Mouse (Mus musculus): ENCODE measurements around the gene 4931422A03Rik.
"Not testable (repeated sequence)": the region's sequence is repeated elsewhere in the genome, so short reads cannot be mapped to it uniquely, and the experiment has no call there.

Gene 4931422A03Rik

GRCm38 (mm10) chr2:104024656-104025055 lies 3.5 kb downstream of the 4931422A03Rik start:
- no peak for DNase-seq

DNA sequence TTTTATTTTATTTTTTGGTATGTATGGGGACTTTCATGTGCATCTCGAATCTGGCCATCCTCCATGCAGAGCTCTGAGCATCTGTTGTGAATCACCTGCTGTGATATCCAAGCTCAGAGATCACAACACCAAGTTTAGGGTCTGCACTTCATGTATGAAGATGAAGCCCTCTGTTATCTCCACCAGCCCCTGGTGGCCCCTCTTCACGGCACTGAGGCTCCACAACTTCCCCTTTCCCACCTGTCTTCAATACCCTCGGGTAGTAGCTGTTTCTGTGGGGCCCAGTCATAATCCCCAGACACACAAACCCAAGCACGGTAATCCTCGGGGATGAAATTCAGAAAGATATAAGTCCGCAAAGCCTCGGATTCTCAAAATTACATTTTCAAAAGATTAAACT lies 5.1 kb downstream of the 4931422A03Rik start:
- no peak for DNase-seq

- not testable (repeated sequence) for DNase-seq
Observed at GRCm38 (mm10) chr2:104008853-104009252, 19.3 kb downstream of the 4931422A03Rik start.

DNA sequence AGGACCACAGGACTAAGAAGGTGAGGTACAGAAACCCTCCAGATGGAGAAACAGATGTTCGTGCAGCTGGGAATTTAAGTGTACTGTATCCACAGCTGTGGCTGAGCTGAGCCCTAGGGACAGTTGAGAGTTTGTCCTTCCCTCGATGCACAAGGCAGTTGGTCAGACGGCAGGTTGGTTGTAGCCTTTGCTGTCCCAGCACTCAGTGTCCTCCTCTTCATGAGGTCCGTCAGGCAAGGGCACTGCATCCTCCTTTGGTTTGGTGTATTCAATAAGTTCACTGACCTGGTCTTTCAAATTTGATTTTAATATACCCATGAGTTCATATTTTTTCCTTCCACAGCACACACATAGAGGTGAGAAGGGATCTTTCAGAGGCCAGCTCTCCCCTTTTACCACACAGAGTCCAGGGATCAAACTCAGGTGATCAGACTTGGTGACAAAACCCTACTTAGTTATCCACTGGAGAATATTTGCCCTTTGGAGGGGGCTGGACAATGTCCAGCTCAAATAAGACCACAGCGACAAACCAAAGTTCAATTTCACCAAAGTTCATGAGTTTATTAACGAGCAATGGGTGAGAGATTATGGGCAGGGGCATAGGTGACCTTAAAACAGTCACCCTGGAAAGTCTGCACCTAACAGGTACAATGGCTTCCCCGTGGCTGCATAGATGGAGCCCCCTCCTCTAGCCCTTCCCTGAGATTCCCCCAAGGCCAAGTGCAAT lies 20.2 kb downstream of the 4931422A03Rik start:
- no peak for DNase-seq

- DNase-seq, result peak; percentile 42
Observed at GRCm38 (mm10) chr2:104002711-104003413, 25.3 kb downstream of the 4931422A03Rik start.

- DNase-seq, result no peak
Observed at GRCm38 (mm10) chr2:104001861-104002260, 26.3 kb downstream of the 4931422A03Rik start.

- DNase-seq, result no peak
Observed at GRCm38 (mm10) chr2:104001076-104001475, 27.1 kb downstream of the 4931422A03Rik start.

GRCm38 (mm10) chr2:103992618-103993332 lies 35.4 kb downstream of the 4931422A03Rik start:
- no peak for DNase-seq

- DNase-seq, result no peak
Observed at GRCm38 (mm10) chr2:103992162-103992561, 36.0 kb downstream of the 4931422A03Rik start.

GRCm38 (mm10) chr2:103991303-103991702 lies 36.9 kb downstream of the 4931422A03Rik start:
- DNase-seq, result no peak

- no peak for DNase-seq
Observed at GRCm38 (mm10) chr2:103989724-103990123, 38.4 kb downstream of the 4931422A03Rik start.

GRCm38 (mm10) chr2:103987595-103987994 lies 40.6 kb downstream of the 4931422A03Rik start:
- not testable (repeated sequence) for DNase-seq

- DNase-seq, result no peak
Observed at GRCm38 (mm10) chr2:103983146-103983545, 45.0 kb downstream of the 4931422A03Rik start.

DNA sequence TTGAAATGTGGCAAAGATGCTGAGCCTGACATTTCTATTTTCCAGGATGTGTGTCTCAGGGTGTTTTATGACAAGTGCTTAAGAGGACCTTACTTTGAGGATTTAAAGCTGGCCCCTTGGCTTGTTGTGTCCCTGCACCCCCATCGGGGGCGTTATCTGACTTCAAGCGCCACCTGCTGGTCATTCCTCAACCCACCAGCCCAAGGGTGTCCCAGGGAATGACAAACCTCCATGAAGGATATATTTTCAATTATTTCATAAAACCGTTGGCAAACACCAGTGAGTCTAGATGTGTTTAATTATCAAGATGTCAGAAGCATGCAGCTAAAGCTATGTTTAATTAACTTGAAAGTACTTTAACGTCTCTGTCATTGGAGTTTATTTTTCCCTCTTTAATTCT lies 45.9 kb downstream of the 4931422A03Rik start:
- DNase-seq, result peak; percentile 53 to 65

- DNase-seq, result no peak
Observed at GRCm38 (mm10) chr2:103977716-103978115, 50.4 kb downstream of the 4931422A03Rik start.

DNA sequence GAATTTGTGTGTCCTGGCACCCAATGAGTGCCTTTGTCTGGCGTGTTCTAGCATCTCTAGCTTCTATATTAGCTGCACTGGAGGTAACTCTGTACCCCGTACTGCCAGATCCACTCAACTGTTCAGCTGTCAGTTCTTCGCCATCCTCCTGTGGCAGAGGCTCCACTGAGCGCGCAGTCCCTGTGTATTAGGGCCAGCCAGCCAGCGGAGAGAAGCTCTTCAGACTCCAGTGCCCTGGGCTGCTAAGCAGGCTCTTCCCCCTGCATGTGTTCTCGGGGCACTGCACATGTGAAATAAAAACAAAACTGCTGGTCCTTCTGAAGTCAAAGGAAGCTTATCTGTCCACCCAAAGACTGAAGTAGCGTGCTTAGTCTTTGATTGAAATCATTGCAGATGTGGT lies 50.9 kb downstream of the 4931422A03Rik start:
- DNase-seq, result no peak

- DNase-seq, result no peak
Observed at GRCm38 (mm10) chr2:103975904-103976303, 52.3 kb downstream of the 4931422A03Rik start.

GRCm38 (mm10) chr2:103971838-103972237 lies 56.3 kb downstream of the 4931422A03Rik start:
- DNase-seq, result no peak

- no peak for DNase-seq
Observed at GRCm38 (mm10) chr2:103970791-103971649, 57.1 kb downstream of the 4931422A03Rik start.

- peak; percentile 15 to 23 for DNase-seq
Observed at GRCm38 (mm10) chr2:103970041-103970790, 57.9 kb downstream of the 4931422A03Rik start.

GRCm38 (mm10) chr2:103969437-103970040 lies 58.6 kb downstream of the 4931422A03Rik start:
- DNase-seq, result peak; percentile 12 to 22

All from thymus, postnatal 36 days (tissue).